Mouse (Mus musculus) megakaryocyte, embryonic 14.5 days (primary cell): Measurements from ENCODE around the gene Pcsk7. TPM values are rescaled to one million over a fixed set of nuclear protein-coding genes. Genes with fewer than 3 reads are reported as not detected.

Experiments
- H3K27me3 ChIP-seq: replicated peaks from 2 replicates; pipeline ENCODE3; 2012; ENCODE audit warnings: inconsistent platforms
- H3K36me3 ChIP-seq: replicated peaks from 2 replicates; pipeline ENCODE3; 2012; ENCODE audit warnings: low read length, inconsistent platforms, mixed read lengths
- H3K4me1 ChIP-seq: 2 replicates; pipeline ENCODE4 v1.6.1; 2012; ENCODE audit warnings: inconsistent platforms
- H3K4me3 ChIP-seq: replicated peaks from 2 replicates; pipeline ENCODE3; 2012; ENCODE audit warnings: moderate library complexity, mild to moderate bottlenecking, inconsistent platforms
- H3K9me3 ChIP-seq: 2 replicates; pipeline ENCODE4 v1.6.1; 2012; ENCODE audit warnings: inconsistent platforms
- FLI1 ChIP-seq: IDR thresholded peaks from 2 replicates; pipeline ENCODE4 v1.6.1; 2012; ENCODE audit warnings: low read length, inconsistent platforms, mixed read lengths
- GATA1 ChIP-seq: IDR thresholded peaks from 3 replicates; pipeline ENCODE4 v1.6.1; 2012; ENCODE audit warnings: mixed read lengths, low read length, inconsistent platforms, borderline replicate concordance
- polyA plus RNA-seq: library from polyadenylated mRNA; stranded (reverse); fragments of >175 nt; gene quantifications from 2 replicates; pipeline ENCODE4 v1.2.3, GENCODE M21; 2012; ENCODE audit warnings: low replicate concordance; ENCODE audit not compliant: insufficient read depth

Gene Pcsk7
- polyA plus RNA-seq, 1 experiment: 7.7 TPM

DNA sequence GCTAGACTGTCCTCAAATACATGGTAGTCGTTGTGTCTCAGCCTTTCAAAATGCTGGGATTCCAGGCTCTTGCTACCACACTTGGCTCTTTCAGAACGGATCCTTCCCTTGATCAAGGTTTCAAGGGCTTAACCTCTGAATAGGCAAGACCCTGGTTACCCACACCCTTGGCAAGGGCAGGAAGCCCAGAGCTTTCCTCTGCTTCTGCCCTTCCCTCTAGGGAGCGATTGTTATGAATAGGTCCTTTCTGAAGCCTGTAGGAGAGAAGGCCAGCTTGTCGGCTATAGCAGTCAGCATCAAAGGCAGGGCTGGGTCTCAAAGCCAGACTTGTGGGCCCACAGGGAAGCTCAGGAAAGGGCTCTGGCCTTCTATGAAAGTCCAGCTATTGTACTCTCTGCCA is 52.6 kb downstream of the Pcsk7 start:
- Histone ChIP-seq H3K36me3 (peaks cover 46% of the 10 kb centered on the region), H3K9me3 (no peaks in the 10 kb centered on the region), H3K4me3 (no peak overlapping the region), H3K27me3 (no peaks in the 10 kb centered on the region), H3K4me1 (peaks cover 41% of the 10 kb centered on the region)
- no peak for TF ChIP-seq FLI1
- no peak for TF ChIP-seq GATA1

DNA sequence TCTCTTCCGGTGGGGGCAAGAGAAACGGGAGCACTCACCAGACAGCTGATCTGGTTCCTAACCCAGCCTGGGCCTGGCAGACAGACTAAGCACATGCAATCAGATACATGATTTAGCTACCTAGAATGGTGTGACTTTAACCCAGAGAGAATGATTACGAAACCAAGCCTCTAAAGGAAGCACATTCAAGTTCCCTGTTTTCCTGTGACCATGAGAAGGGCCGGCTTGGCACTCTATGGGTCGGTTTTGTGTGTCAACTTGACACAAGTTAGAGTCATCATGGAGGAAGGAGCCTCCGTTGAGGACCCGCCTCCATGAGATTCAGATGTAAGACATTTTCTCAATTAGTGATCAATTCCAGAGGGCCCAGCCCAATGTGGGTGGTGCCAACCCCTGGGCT is 53.4 kb downstream of the Pcsk7 start:
- no peaks in the 10 kb centered on the region for H3K27me3 ChIP-seq
- peaks cover 54% of the 10 kb centered on the region for H3K36me3 ChIP-seq
- H3K4me3 ChIP-seq: no peak overlapping the region
- no peaks in the 10 kb centered on the region for H3K9me3 ChIP-seq
- H3K4me1 ChIP-seq: peaks cover 35% of the 10 kb centered on the region
- no peak for TF ChIP-seq FLI1
- no peak for TF ChIP-seq GATA1

DNA sequence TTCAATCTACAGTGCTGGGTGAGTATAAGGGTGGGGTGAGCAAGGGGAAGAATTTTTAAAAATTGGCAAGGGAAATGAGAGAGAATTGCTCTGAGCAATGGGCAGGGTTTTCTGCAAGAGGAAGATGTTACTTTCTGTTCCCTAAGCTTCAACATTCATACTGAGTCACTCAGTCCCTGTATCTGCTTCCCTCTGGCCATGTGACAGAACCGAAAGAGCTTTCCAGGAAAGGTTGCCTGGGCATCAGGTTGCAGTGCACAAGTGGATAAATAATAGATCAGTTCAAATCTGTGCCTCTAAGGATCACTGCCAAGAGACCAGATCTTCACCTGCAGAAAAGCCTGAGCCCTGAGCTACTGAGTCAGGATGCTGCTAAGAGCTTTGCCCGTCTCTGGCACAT is 55.6 kb downstream of the Pcsk7 start:
- H3K27me3 ChIP-seq: no peaks in the 10 kb centered on the region
- TF ChIP-seq FLI1: no peak
- no peak for TF ChIP-seq GATA1
- H3K9me3 ChIP-seq: no peaks in the 10 kb centered on the region
- peaks cover 20% of the 10 kb centered on the region for H3K4me1 ChIP-seq
- H3K4me3 ChIP-seq: no peak overlapping the region
- H3K36me3 ChIP-seq: peaks cover 76% of the 10 kb centered on the region

DNA sequence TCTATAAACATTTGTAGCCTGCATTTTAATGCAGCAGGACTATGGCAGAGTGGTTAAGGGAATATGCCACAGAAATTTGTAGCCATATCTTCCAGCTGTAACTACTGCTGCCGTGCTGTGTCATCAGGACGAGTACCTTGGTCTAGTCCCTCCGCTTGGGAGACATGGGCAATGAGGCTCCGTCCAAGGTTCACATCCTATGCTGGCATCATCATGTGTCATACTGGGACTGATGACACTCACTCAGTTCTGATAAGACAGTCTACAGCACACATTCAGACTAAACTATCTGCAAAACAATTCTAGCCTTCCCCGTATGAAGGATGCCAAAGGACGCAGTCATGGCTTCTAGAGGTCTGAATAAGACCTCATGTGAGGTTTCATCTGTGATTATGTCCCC is 57.3 kb downstream of the Pcsk7 start:
- Histone ChIP-seq H3K9me3 (no peaks in the 10 kb centered on the region), H3K36me3 (peaks cover 92% of the 10 kb centered on the region), H3K27me3 (no peaks in the 10 kb centered on the region), H3K4me3 (no peak overlapping the region), H3K4me1 (peaks cover 20% of the 10 kb centered on the region)
- no peak for TF ChIP-seq FLI1
- TF ChIP-seq GATA1: no peak

DNA sequence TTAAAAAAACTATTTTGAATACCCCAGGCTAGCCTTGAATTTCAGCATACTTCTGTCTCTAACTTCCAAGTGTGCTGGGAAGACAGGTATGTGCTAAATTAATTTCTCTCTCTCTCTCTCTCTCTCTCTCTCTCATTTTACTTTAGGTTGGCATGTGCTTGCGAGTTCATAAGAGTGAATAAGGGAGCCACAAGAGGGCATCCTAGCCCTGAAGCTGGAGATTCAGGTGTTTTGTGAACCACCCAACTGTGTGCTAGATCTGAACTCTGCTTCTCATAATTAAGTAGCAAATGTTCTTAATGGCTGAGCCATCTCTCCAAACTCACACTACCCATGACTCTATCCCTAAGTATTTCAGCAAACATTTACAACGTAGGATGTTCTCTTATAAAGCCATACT is 70.6 kb downstream of the Pcsk7 start:
- H3K4me1 ChIP-seq: peaks cover 44% of the 10 kb centered on the region
- peaks cover 84% of the 10 kb centered on the region for H3K36me3 ChIP-seq
- no peak for TF ChIP-seq FLI1
- TF ChIP-seq GATA1: no peak
- H3K9me3 ChIP-seq: no peaks in the 10 kb centered on the region
- H3K27me3 ChIP-seq: no peaks in the 10 kb centered on the region
- no peak overlapping the region for H3K4me3 ChIP-seq

Other genes with a start within 250 kb of the Pcsk7 start
- gene Cep164, start 77.8 kb upstream of the Pcsk7 start, polyA plus RNA-seq: 13.4 TPM in 1 of 2 replicates, not detected in the other
- gene Bace1, start 67.9 kb upstream of the Pcsk7 start, polyA plus RNA-seq: 0.37 and 1.5 TPM in 2 replicates
- 5.8 and 6.8 TPM in 2 replicates for gene Rnf214, start 414 bp downstream of the Pcsk7 start, polyA plus RNA-seq
- 1.8 TPM in 1 of 2 replicates, not detected in the other for gene Tagln, start 29.6 kb downstream of the Pcsk7 start, polyA plus RNA-seq
- 9.5 and 30.5 TPM in 2 replicates for gene Sidt2, start 48.8 kb downstream of the Pcsk7 start, polyA plus RNA-seq
- gene Pafah1b2, start 106.2 kb downstream of the Pcsk7 start, polyA plus RNA-seq: 17.5 and 72.4 TPM in 2 replicates
- gene Sik3, start 106.3 kb downstream of the Pcsk7 start, polyA plus RNA-seq: 14.0 and 17.3 TPM in 2 replicates